Mouse (Mus musculus) intestine, embryonic 16.5 days (tissue): ENCODE measurements at regions not wholly inside any gene's neighbourhood (a gene's known extent, or its start where the extent isn't known, plus 50 kb on each side); places are given as distances from the start of the nearest gene placed in this dataset.
A peak's percentile ranks its signal among the peaks of the same experiment; 100 is the strongest.

Experiments
- ATAC-seq: fragments of 200-750 bp; cut with Nextera tagmentation; 2 replicates; pipeline ENCODE4 v1.8.0; 2017; ENCODE audit warnings: moderate TSS enrichment, moderate library complexity
- H3K27ac ChIP-seq: fragments of 300-500 bp; sonication (generic); 2 replicates; pipeline ENCODE4 v1.5.1; 2014; ENCODE audit warnings: mild to moderate bottlenecking, low read length
- H3K27me3 ChIP-seq: fragments of 300-500 bp; sonication (generic); replicated peaks from 2 replicates; pipeline ENCODE4 v1.6.1; 2014; ENCODE audit warnings: low read length, control low read depth, mixed read lengths; ENCODE audit not compliant: control insufficient read depth, insufficient read depth
- H3K36me3 ChIP-seq: fragments of 300-500 bp; sonication (generic); 2 replicates; pipeline ENCODE4 v1.6.1; 2014; ENCODE audit warnings: low read length, control low read depth; ENCODE audit not compliant: control insufficient read depth, insufficient read depth
- H3K4me1 ChIP-seq: fragments of 300-500 bp; sonication (generic); 2 replicates; pipeline ENCODE4 v1.6.1; 2014; ENCODE audit warnings: low read length, control low read depth, mixed read lengths; ENCODE audit not compliant: control insufficient read depth, insufficient read depth
- H3K4me2 ChIP-seq: fragments of 300-500 bp; sonication (generic); 2 replicates; pipeline ENCODE4 v1.6.1; 2014; ENCODE audit warnings: low read depth, low read length, control low read depth
- H3K4me3 ChIP-seq: fragments of 300-500 bp; sonication (generic); 2 replicates; pipeline ENCODE4 v1.5.1; 2014; ENCODE audit warnings: mild to moderate bottlenecking, low read length
- H3K9ac ChIP-seq: fragments of 300-500 bp; sonication (generic); 2 replicates; pipeline ENCODE4 v1.6.1; 2014; ENCODE audit warnings: low read depth, low read length
- H3K9me3 ChIP-seq: fragments of 300-500 bp; sonication (generic); 2 replicates; pipeline ENCODE4 v1.6.1; 2016; ENCODE audit warnings: low read length, control low read depth; ENCODE audit not compliant: control insufficient read depth
- WGBS: fragments of 180-500 bp; shearing (Covaris S2); extraction: QIAGEN DNeasy Blood & Tissue Kit; methylation state at CpG from one replicate; pipeline ENCODE4 v1.1.7; 2014; 5-methylcytosine and 5-hydroxymethylcytosine counted together

GRCm38 (mm10) chr10:95773425-95773980, 69.2 kb downstream of the Gm33543 start:
- no peak overlapping the region for H3K4me2 ChIP-seq
- H3K27ac ChIP-seq = no peak overlapping the region
- WGBS = 82% methylated on average over 16 of the region's 16 CpGs
- ATAC-seq = peak; percentile 45
- H3K36me3 ChIP-seq = no peaks in the 10 kb centered on the region
- no peaks in the 10 kb centered on the region for H3K9me3 ChIP-seq
- 0 out of 2 replicates have a peak, but pooled peaks cover 6% of the 10 kb centered on the region for H3K4me1 ChIP-seq
- no peak overlapping the region for H3K9ac ChIP-seq
- no peak overlapping the region for H3K4me3 ChIP-seq
- H3K27me3 ChIP-seq = no peaks in the 10 kb centered on the region

DNA sequence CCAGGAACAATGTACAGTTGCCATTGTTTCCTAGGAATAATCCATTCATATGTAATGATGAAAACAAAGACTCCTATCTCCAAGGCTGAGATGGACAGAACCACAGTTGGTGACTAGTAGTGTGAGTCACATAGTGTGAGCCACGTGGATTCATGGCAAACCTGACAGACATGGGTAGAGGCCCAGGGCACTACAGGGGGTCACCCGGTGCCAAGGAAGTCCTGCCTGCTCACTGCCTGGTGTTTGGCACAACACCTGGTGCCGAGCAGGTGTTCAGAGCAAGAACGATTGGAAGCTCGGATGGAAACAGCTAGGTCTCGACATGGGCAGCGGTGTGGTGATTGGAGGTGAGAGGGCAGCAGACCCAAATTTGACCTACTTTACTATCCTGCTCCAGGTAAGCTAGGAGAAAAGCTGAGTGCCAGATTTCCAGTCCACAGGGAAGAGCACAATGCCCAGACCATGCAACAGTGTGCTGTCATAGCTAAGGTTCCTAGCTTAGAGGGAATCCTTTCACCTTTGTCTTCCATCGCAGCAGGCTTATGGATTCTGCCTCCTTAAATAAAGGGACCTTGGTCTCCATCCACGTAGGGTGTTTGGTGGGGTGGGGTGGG, 69.8 kb downstream of the Gm33543 start:
- H3K4me3 ChIP-seq = no peak overlapping the region
- no peaks in the 10 kb centered on the region for H3K36me3 ChIP-seq
- H3K27me3 ChIP-seq = no peaks in the 10 kb centered on the region
- WGBS = 89% methylated on average over 9 of the region's 9 CpGs
- H3K9ac ChIP-seq = no peak overlapping the region
- H3K4me1 ChIP-seq = peaks cover 1% of the 10 kb centered on the region; the same call in 1 of the 2 replicates
- ATAC-seq = no peak
- H3K4me2 ChIP-seq = no peak overlapping the region
- H3K27ac ChIP-seq = no peak overlapping the region
- H3K9me3 ChIP-seq = no peaks in the 10 kb centered on the region

DNA sequence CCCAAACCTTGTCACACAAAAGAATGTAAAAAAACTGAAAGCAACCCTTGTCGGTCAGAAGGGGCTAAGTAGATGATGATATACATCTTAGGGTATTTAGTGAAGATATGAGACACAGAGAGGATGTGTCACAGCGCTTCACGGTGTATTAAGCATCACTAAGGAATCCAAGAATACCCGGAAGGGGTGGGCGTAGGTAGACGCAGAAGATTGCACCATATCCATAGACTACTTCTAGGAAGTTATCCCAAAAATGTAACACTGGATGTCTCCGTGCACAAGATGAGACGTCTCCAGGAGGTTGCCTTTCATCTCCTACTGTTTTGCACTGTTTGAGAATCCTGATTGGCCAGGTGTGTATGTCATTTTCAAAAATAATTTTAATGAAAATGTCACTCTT, 73.8 kb downstream of the Gm33543 start:
- H3K27ac ChIP-seq = no peak overlapping the region
- H3K4me2 ChIP-seq = no peak overlapping the region
- 86% methylated on average over 8 of the region's 8 CpGs for WGBS
- no peaks in the 10 kb centered on the region for H3K27me3 ChIP-seq
- H3K36me3 ChIP-seq = no peaks in the 10 kb centered on the region
- no peak for ATAC-seq
- H3K9ac ChIP-seq = no peak overlapping the region
- no peak overlapping the region for H3K4me3 ChIP-seq
- no peaks in the 10 kb centered on the region for H3K9me3 ChIP-seq
- peaks cover 7% of the 10 kb centered on the region; the same call in 1 of the 2 replicates for H3K4me1 ChIP-seq

DNA sequence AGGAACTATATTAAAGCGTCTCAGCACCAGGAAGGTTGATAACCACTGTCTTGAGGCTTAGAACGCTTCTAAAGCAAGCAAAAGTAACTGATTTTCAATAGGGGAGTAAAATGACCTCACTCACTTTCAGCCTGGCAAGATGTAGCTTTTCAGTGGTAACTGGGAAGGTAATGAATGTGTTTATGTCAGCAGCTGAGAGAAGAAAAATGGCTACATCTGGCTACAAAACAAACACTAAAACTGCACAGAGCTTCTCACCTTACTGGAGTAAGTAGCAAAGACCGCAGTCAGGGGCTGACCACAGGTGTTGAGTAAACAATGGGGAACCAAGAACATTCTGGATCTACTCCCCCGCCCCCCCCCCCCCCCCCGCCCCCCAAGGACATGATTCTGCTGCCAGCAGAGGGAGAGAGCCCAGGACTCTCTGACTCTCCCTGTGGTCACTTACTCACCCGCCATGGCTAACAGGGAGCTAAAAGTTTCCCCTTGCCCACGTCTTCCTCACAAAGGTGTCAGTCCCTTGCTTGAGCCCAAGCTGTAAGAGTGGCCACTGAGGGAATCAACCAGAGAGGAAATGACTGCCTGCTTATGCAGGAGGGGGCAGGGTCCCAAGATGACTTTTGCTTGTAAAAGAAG, 75.1 kb downstream of the Gm33543 start:
- Histone ChIP-seq H3K9me3 (no peaks in the 10 kb centered on the region), H3K27ac (no peak overlapping the region), H3K4me3 (no peak overlapping the region), H3K4me1 (peaks cover 11% of the 10 kb centered on the region; the same call in 1 of the 2 replicates), H3K9ac (no peak overlapping the region), H3K36me3 (no peaks in the 10 kb centered on the region), H3K27me3 (no peaks in the 10 kb centered on the region), H3K4me2 (no peak overlapping the region)
- ATAC-seq = no peak
- 24% methylated on average over 7 of the region's 7 CpGs for WGBS

- no peak overlapping the region for H3K4me2 ChIP-seq
- WGBS = 51% methylated on average over 4 of the region's 4 CpGs
- H3K4me3 ChIP-seq = no peak overlapping the region
Measured at GRCm38 (mm10) chr10:95764129-95764528, 78.6 kb downstream of the Gm33543 start.

GRCm38 (mm10) chr10:95762632-95763031, 80.1 kb downstream of the Gm33543 start:
- peak; percentile 41 for ATAC-seq
- Histone ChIP-seq H3K4me1 (peaks cover 15% of the 10 kb centered on the region; the same call in 1 of the 2 replicates), H3K9me3 (no peaks in the 10 kb centered on the region), H3K36me3 (no peaks in the 10 kb centered on the region), H3K27me3 (no peaks in the 10 kb centered on the region), H3K9ac (no peak overlapping the region), H3K4me3 (no peak overlapping the region), H3K27ac (no peak overlapping the region), H3K4me2 (0 out of 2 replicates have a peak overlapping the region, but pooled peaks have one; percentile 5)
- 27% methylated on average over 8 of the region's 8 CpGs for WGBS

More at GRCm38 (mm10) chr10:95764129-95764528, 78.6 kb downstream of the Gm33543 start:
- Histone ChIP-seq H3K27me3 (no peaks in the 10 kb centered on the region), H3K27ac (no peak overlapping the region), H3K9ac (no peak overlapping the region), H3K36me3 (no peaks in the 10 kb centered on the region), H3K9me3 (no peaks in the 10 kb centered on the region), H3K4me1 (peaks cover 18% of the 10 kb centered on the region; the same call in 1 of the 2 replicates)
- ATAC-seq = 0 out of 2 replicates have a peak, but pooled peaks have one; percentile 33

DNA sequence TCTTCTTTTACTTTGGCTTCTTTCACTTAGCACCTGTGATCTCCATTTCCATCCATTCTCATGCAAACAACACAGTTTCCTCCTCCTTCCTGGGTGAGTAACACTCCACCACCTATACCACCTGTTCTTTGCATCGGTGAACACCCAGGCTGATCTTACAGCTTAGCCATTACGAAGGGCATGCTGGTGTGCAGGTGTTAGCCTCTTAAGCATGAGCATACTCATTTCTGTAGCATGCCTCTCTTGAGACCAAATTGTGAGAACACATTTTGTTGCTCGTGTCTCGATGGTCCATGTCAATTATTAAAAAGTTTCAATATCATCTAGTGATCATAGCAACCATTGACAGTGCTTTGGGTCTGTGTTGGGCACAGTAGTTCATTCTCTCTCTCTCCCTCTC, 80.8 kb downstream of the Gm33543 start:
- no peak overlapping the region for H3K27ac ChIP-seq
- no peak overlapping the region for H3K4me3 ChIP-seq
- H3K9me3 ChIP-seq = no peaks in the 10 kb centered on the region
- no peaks in the 10 kb centered on the region for H3K27me3 ChIP-seq
- H3K4me1 ChIP-seq = peaks cover 15% of the 10 kb centered on the region; the same call in 1 of the 2 replicates
- no peaks in the 10 kb centered on the region for H3K36me3 ChIP-seq
- WGBS = 93% methylated on average over 4 of the region's 4 CpGs
- no peak for ATAC-seq
- H3K4me2 ChIP-seq = no peak overlapping the region
- no peak overlapping the region for H3K9ac ChIP-seq

DNA sequence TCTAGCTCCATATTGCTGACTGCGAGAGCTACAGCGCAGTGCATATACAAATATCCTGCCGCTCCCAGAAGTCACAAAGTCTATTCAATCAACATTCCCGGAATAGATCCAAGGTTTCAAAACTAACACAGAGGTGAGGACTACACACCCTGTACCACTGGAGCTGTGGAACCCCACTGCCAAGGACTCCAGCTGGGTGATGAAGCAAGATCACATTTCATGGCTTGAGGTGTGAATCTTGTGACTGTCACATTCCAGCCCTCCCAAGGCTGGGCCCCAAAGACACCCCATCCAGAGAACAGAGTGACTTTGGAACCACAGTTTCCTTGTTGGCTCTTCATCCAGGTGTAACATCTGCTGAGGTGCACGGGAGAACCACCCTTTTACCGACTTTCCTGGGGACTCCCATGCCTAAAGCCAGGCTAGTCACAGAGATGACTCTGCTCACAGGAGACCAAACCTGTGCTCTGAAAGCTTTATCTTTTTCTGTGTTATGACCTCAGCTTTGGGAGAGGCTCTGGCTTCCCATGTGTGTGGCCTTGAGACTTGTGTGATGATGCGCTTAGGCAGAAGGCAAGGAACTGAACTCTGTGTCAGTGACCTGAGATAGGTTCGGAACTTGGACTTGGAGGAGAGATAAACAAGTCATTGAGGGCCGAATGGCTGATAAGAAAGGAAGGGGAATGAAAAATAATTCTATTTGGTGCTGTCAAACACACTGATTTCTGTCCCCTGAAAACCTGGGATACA, 82.4 kb downstream of the Gm33543 start:
- peaks cover 15% of the 10 kb centered on the region; the same call in 1 of the 2 replicates for H3K4me1 ChIP-seq
- H3K36me3 ChIP-seq = no peaks in the 10 kb centered on the region
- no peaks in the 10 kb centered on the region for H3K9me3 ChIP-seq
- no peak overlapping the region for H3K4me3 ChIP-seq
- no peaks in the 10 kb centered on the region for H3K27me3 ChIP-seq
- ATAC-seq = peak; percentile 83
- 71% methylated on average over 9 of the region's 9 CpGs for WGBS
- H3K4me2 ChIP-seq = no peak overlapping the region
- no peak overlapping the region for H3K9ac ChIP-seq
- H3K27ac ChIP-seq = peak overlapping the region; percentile 66

DNA sequence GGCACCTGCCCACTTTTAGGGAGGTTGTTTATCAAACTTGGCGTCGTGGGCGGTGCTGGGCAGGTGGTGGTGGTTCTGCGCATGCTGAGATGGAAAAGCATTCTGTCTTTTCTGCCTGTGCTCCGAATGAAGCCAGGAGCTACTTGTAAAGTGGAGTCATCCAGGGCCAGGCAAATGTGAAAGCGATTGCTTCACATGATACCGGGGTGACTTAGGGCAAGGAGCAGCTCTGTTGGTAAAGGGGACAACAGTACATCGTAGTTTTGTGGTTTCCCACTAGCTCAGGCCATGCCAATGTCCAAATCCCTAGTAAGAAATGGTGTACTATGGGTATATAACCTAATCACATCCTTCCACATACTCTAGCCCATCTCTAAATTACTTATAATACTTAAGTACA, 84.5 kb downstream of the Gm33543 start:
- WGBS = 90% methylated on average over 8 of the region's 8 CpGs
- no peak overlapping the region for H3K4me3 ChIP-seq
- no peak for ATAC-seq
- no peaks in the 10 kb centered on the region for H3K27me3 ChIP-seq
- no peak overlapping the region for H3K4me2 ChIP-seq
- H3K4me1 ChIP-seq = peaks cover 8% of the 10 kb centered on the region; the same call in 1 of the 2 replicates
- no peak overlapping the region for H3K27ac ChIP-seq
- H3K9ac ChIP-seq = no peak overlapping the region
- no peaks in the 10 kb centered on the region for H3K36me3 ChIP-seq
- no peaks in the 10 kb centered on the region for H3K9me3 ChIP-seq
